Mouse (Mus musculus) CH12.LX (cell line): ENCODE measurements at regions not wholly inside any gene's neighbourhood (a gene's known extent, or its start where the extent isn't known, plus 50 kb on each side); places are given as distances from the start of the nearest gene placed in this dataset.

Experiments
- DNase-seq: peaks from one replicate; pipeline ENCODE4 v3.0.0-alpha.2; 2013; ENCODE audit errors: extremely low read depth
- H3K27ac ChIP-seq: 2 replicates; pipeline ENCODE4 v1.5.1; 2012; ENCODE audit warnings: low read depth, mild to moderate bottlenecking, control low read depth, moderate library complexity; ENCODE audit not compliant: insufficient read depth
- H3K27me3 ChIP-seq: replicated peaks from 2 replicates; pipeline ENCODE3; 2012; ENCODE audit warnings: inconsistent platforms
- H3K36me3 ChIP-seq, 2 experiments: replicated peaks in 1 of 2; 2 replicates each; pipeline versions ENCODE3 to v1.6.1; 2012; ENCODE audit warnings: inconsistent platforms in 1 of 2, low read length in 1 of 2, mild to moderate bottlenecking in 1 of 2, mixed read lengths in 1 of 2, moderate library complexity in 1 of 2; ENCODE audit not compliant: control insufficient read depth in 1 of 2, insufficient read depth in 1 of 2
- H3K4me1 ChIP-seq, 2 experiments: 2 replicates each; pipeline ENCODE4 v1.6.1; 2012; ENCODE audit warnings: inconsistent platforms in 1 of 2, moderate library complexity in 1 of 2; ENCODE audit not compliant: insufficient read depth in 2 of 2, control insufficient read depth in 1 of 2
- H3K4me2 ChIP-seq: 2 replicates; pipeline ENCODE4 v1.6.1; 2012; ENCODE audit warnings: low read depth, mild to moderate bottlenecking, control low read depth; ENCODE audit not compliant: poor library complexity, insufficient read depth, severe bottlenecking
- H3K4me3 ChIP-seq, 3 experiments: fragments of 150-350 bp in 1 of 3; sonication (generic) in 1 of 3; replicated peaks in 1 of 3; 2 replicates each; pipeline versions ENCODE3 to v1.5.1; 2011 to 2012; ENCODE audit warnings: low read depth in 2 of 3, low read length in 2 of 3, mild to moderate bottlenecking in 2 of 3, moderate library complexity in 2 of 3, control low read depth in 1 of 3, improper control_type of control experiment in 1 of 3, inconsistent platforms in 1 of 3, mixed read lengths in 1 of 3; ENCODE audit not compliant: poor library complexity in 1 of 3
- H3K79me2 ChIP-seq: replicated peaks from 2 replicates; pipeline ENCODE4 v1.6.1; 2012; ENCODE audit warnings: mild to moderate bottlenecking, moderate library complexity; ENCODE audit not compliant: control insufficient read depth, poor library complexity, insufficient read depth, severe bottlenecking; ENCODE audit errors: extremely low read depth
- H3K9ac ChIP-seq: 2 replicates; pipeline ENCODE4 v1.6.1; 2012; ENCODE audit warnings: low read depth, mild to moderate bottlenecking, control low read depth, moderate library complexity; ENCODE audit not compliant: insufficient read depth
- H3K9me3 ChIP-seq: replicated peaks from 2 replicates; pipeline ENCODE3; 2012; ENCODE audit warnings: low read length, inconsistent platforms, mixed read lengths
- CHD1 ChIP-seq: IDR thresholded peaks from 2 replicates; pipeline ENCODE4 v1.6.1; 2012; ENCODE audit warnings: low read depth, low read length, improper control_type of control experiment, inconsistent platforms
- CHD2 ChIP-seq: IDR thresholded peaks from 2 replicates; pipeline ENCODE4 v1.6.1; 2011; ENCODE audit warnings: low read length, improper control_type of control experiment
- E2F4 ChIP-seq: IDR thresholded peaks from 2 replicates; pipeline ENCODE4 v1.6.1; 2011; ENCODE audit warnings: low read depth, low read length, improper control_type of control experiment; ENCODE audit not compliant: insufficient replicate concordance
- EP300 ChIP-seq: IDR thresholded peaks from 2 replicates; pipeline ENCODE4 v1.6.1; 2011; ENCODE audit warnings: low read length, improper control_type of control experiment
- ETS1 ChIP-seq: conservative IDR thresholded peaks from 2 replicates; pipeline ENCODE4 v1.6.1; 2012; ENCODE audit warnings: low read depth, mild to moderate bottlenecking, inconsistent platforms, low read length, improper control_type of control experiment, moderate library complexity
- HCFC1 ChIP-seq: IDR thresholded peaks from 2 replicates; pipeline ENCODE4 v1.6.1; 2012; ENCODE audit warnings: low read depth, mild to moderate bottlenecking, inconsistent platforms, low read length, improper control_type of control experiment
- IRF4 ChIP-seq: IDR thresholded peaks from 2 replicates; pipeline ENCODE4 v1.6.1; 2014; ENCODE audit warnings: low read depth, mild to moderate bottlenecking, inconsistent platforms, low read length, improper control_type of control experiment
- KAT2A ChIP-seq: IDR thresholded peaks from 2 replicates; pipeline ENCODE4 v1.6.1; 2012; ENCODE audit warnings: low read length, improper control_type of control experiment, inconsistent platforms; ENCODE audit not compliant: insufficient replicate concordance
- MAFK ChIP-seq: IDR thresholded peaks from 2 replicates; pipeline ENCODE4 v1.6.1; 2011; ENCODE audit warnings: low read length, improper control_type of control experiment; ENCODE audit not compliant: insufficient replicate concordance
- MAX ChIP-seq: IDR thresholded peaks from 2 replicates; pipeline ENCODE4 v1.6.1; 2011; ENCODE audit warnings: low read length, improper control_type of control experiment
- MAZ ChIP-seq: IDR thresholded peaks from 2 replicates; pipeline ENCODE4 v1.6.1; 2012; ENCODE audit warnings: low read depth, mild to moderate bottlenecking, inconsistent platforms, low read length, improper control_type of control experiment, moderate library complexity
- MYC ChIP-seq: IDR thresholded peaks from 2 replicates; pipeline ENCODE4 v1.6.1; 2011; ENCODE audit warnings: low read depth, mild to moderate bottlenecking, improper control_type of control experiment, low read length
- NRF1 ChIP-seq: IDR thresholded peaks from 2 replicates; pipeline ENCODE4 v1.6.1; 2014; ENCODE audit warnings: low read depth, mild to moderate bottlenecking, inconsistent platforms, low read length, improper control_type of control experiment, moderate library complexity
- PAX5 ChIP-seq: IDR thresholded peaks from 2 replicates; pipeline ENCODE4 v1.6.1; 2012; ENCODE audit warnings: low read length, inconsistent platforms, mixed read lengths
- POLR2A ChIP-seq: IDR thresholded peaks from 2 replicates; pipeline ENCODE4 v1.6.1; 2011; ENCODE audit warnings: low read depth, mild to moderate bottlenecking, improper control_type of control experiment, low read length
- POLR2AphosphoS2 ChIP-seq: IDR thresholded peaks from 2 replicates; pipeline ENCODE4 v1.6.1; 2011; ENCODE audit warnings: low read depth, low read length, improper control_type of control experiment
- RAD21 ChIP-seq: IDR thresholded peaks from 2 replicates; pipeline ENCODE4 v1.6.1; 2011; ENCODE audit warnings: low read depth, mild to moderate bottlenecking, low read length, improper control_type of control experiment, moderate library complexity
- SIN3A ChIP-seq: IDR thresholded peaks from 2 replicates; pipeline ENCODE4 v1.6.1; 2012; ENCODE audit warnings: low read length, improper control_type of control experiment, inconsistent platforms
- SMC3 ChIP-seq: IDR thresholded peaks from 2 replicates; pipeline ENCODE4 v1.6.1; 2011; ENCODE audit warnings: low read depth, low read length, improper control_type of control experiment
- TBP ChIP-seq: conservative IDR thresholded peaks from 2 replicates; pipeline ENCODE4 v1.6.1; 2011; ENCODE audit warnings: low read depth, low read length, improper control_type of control experiment
- USF1 ChIP-seq: IDR thresholded peaks from 2 replicates; pipeline ENCODE4 v1.6.1; 2014; ENCODE audit warnings: low read depth, mild to moderate bottlenecking, inconsistent platforms, low read length, improper control_type of control experiment
- ZC3H11A ChIP-seq: IDR thresholded peaks from 2 replicates; pipeline ENCODE4 v1.6.1; 2012; ENCODE audit warnings: low read depth, mild to moderate bottlenecking, inconsistent platforms, low read length, improper control_type of control experiment
- ZMIZ1 ChIP-seq: IDR thresholded peaks from 2 replicates; pipeline ENCODE4 v1.6.1; 2012; ENCODE audit warnings: low read depth, mild to moderate bottlenecking, inconsistent platforms, low read length, improper control_type of control experiment
- ZNF384 ChIP-seq: IDR thresholded peaks from 2 replicates; pipeline ENCODE4 v1.6.1; 2012; ENCODE audit warnings: low read depth, low read length, improper control_type of control experiment, inconsistent platforms
- dilution Hi-C: fragments of 300-500 bp; cut with MboI; formaldehyde crosslinking; loops from 2 replicates; pipeline ENCODE4 v1.14.3; 2020; ENCODE audit warnings: low sequenced_read_pairs; ENCODE audit not compliant: extremely low pct_unique_long_range_greater_than_20kb, extremely low pct_ligation_motif_present
- in situ Hi-C: fragments of 300-500 bp; cut with MboI; formaldehyde crosslinking; loops from 3 replicates; pipeline ENCODE4 v1.14.3; 2019; ENCODE audit warnings: low sequenced_read_pairs, low pct_ligation_motif_present, low pct_unique_long_range_greater_than_20kb, mixed read lengths

DNA sequence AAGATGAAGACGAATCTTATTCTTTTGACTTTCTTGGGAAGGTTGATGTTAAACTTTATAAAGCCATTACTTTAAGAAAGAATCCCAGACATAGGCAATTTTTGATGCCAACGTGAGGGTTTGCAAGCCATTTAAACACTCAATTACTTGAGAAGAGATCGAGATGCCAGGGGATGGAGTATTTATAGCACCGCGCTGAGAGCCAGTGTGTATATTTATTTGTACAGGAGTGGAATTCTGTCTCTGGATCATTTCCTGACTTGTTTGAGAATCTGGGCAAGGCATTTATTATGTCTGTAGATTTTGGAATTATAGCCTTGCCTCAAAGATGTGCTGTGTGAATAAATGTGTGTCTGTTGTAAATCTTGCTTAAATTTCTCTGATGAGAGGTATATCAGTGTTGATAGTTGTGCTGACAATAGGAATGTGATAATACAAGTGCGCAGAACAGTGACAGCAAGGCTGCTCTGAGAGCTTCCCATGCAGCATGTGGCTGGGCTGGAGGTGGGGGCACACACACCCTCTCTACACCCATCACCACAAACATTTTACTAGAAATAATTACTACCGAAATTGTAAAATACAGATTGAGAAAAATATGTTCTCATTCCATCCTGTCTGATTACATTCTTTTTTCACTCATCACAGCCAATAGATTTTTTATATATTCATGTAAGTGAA lies 58.6 kb upstream of the Eif4g2 start:
- DNase-seq = no peak
- H3K9ac ChIP-seq = no peak overlapping the region
- no peaks in the 10 kb centered on the region for H3K4me1 ChIP-seq
- H3K79me2 ChIP-seq = no peaks in the 10 kb centered on the region
- H3K9me3 ChIP-seq = no peaks in the 10 kb centered on the region
- no peaks in the 10 kb centered on the region for H3K27me3 ChIP-seq
- dilution Hi-C loops = no loop called here
- TF ChIP-seq MAX (no peak), USF1 (no peak), ETS1 (no peak)
- H3K4me3 ChIP-seq = no peak overlapping the region
- no peaks in the 10 kb centered on the region for H3K36me3 ChIP-seq
- no peak overlapping the region for H3K27ac ChIP-seq
- in situ Hi-C loops = no loop called here
- H3K4me2 ChIP-seq = no peak overlapping the region

DNA sequence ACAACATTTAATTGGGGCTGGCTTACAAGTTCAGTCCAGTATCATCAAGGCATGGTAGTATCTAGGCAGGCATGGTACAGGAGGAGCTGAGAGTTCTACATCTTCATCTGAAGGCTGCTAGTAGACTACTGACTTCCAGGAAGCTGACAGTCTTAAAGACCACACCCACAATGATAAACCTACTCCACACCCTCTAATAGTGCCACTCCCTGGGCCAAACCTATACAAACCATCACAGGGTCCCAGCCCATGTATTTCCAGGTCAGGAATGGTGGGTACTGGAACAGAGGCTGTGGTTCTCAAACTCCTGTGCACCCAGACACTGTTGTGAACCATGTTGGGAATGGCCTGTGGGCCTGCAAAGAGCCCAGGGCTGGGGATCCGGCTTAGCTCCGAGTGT lies 55.2 kb upstream of the Eif4g2 start:
- Histone ChIP-seq H3K4me3 (no peak overlapping the region), H3K36me3 (no peaks in the 10 kb centered on the region), H3K4me2 (no peak overlapping the region), H3K79me2 (no peaks in the 10 kb centered on the region), H3K4me1 (no peaks in the 10 kb centered on the region; a peak in 1 of 4 replicates), H3K27me3 (peaks cover 2% of the 10 kb centered on the region), H3K9me3 (no peaks in the 10 kb centered on the region), H3K9ac (no peak overlapping the region), H3K27ac (no peak overlapping the region)
- dilution Hi-C loops (no loop called here), in situ Hi-C loops (no loop called here)
- DNase-seq = no peak
- no peak for TF ChIP-seq HCFC1
- no peak for TF ChIP-seq SIN3A
- TF ChIP-seq ZMIZ1 = no peak
- TF ChIP-seq TBP = no peak
- no peak for TF ChIP-seq E2F4
- TF ChIP-seq ETS1 = no peak
- no peak for TF ChIP-seq PAX5
- TF ChIP-seq MAZ = no peak
- TF ChIP-seq MAX = no peak
- no peak for TF ChIP-seq KAT2A
- no peak for TF ChIP-seq IRF4

DNA sequence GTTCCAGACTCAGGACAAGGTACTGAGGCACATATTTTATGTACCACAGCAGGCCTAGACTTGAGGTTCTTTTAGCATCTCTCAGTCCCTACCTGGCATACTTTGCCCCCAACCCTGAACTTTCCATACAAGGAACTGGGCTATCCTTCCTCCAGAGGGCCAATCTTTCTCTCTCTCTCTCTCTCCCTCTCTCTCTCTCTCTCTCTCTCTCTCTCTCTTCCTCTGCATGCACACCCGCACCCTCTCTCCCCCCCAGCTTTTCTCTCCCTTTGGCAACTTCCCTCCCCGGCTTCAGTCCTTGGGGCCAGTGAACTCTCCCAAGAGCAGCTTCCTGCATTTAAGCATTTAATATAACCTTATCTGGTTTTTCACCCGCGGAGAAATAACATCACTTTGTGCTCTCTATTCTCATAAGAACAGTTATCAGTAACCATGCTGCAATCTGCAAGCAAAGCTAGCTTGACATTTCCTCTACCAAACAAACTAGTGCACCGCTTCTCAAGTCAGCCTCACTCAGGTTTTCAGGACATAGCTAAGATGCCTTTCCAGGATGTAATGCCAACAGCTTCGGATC lies 53.3 kb upstream of the Eif4g2 start:
- in situ Hi-C loops = no loop called here
- H3K27ac ChIP-seq = no peak overlapping the region
- TF ChIP-seq KAT2A (no peak), MAFK (no peak), POLR2AphosphoS2 (no peak), EP300 (no peak), ZC3H11A (no peak), POLR2A (no peak), SMC3 (no peak), RAD21 (no peak), CHD1 (no peak), NRF1 (no peak), MYC (no peak), CHD2 (no peak), ZNF384 (no peak)
- TF ChIP-seq, all 38 proteins: peak for 0

More for the DNA sequence above, 53.3 kb upstream of the Eif4g2 start:
- dilution Hi-C loops = no loop called here
- H3K4me3 ChIP-seq = no peak overlapping the region
- H3K9ac ChIP-seq = no peak overlapping the region
- DNase-seq = no peak
- H3K4me1 ChIP-seq = no peaks in the 10 kb centered on the region; a peak in 1 of 4 replicates
- no peaks in the 10 kb centered on the region for H3K9me3 ChIP-seq
- no peaks in the 10 kb centered on the region for H3K79me2 ChIP-seq
- H3K4me2 ChIP-seq = no peak overlapping the region
- H3K36me3 ChIP-seq = no peaks in the 10 kb centered on the region
- H3K27me3 ChIP-seq = peaks cover 3% of the 10 kb centered on the region
